Comparison of ENCODE assay signal across 8 mouse cellular contexts in the genomic region with DNA sequence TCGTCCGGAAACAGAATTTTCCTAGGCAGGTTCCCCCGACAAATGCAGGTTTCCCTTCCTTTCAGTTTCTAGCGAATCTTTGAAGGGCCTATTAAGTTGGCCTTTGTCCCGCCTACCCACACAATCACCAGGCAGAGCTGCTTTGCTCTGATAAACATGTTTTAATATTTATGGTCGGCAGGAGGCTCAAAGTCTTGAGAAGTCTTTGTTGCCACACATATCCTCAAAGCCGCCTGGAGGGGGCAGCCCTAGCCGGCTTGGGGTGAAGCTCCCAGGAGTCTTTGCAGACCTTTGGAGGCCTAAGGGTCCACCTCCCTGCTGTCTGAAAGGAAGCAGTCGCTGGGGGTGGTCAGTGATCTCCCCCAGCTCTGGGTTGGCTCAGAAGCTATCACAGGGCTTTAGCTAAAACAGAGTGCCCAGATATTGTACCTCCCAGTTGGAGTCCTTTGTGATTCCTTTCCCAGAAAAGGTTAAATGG. TPM values are rescaled to one million over a fixed set of nuclear protein-coding genes. Genes with fewer than 3 reads are reported as not detected.
DNase-seq lines count a peak whose midpoint lies in the region; ATAC-seq lines count a peak whose summit lies in the region.

No protein-coding gene starts in this region.

- peaks cover 26% of the 10 kb centered on the region for H3K4me1 ChIP-seq in hindbrain, embryonic 15.5 days (replicated peaks)
- peaks cover 80% of the 10 kb centered on the region for H3K4me1 ChIP-seq in megakaryocyte, embryonic 14.5 days

- WGBS in hindbrain, embryonic 15.5 days, result 0% methylated on average over 9 of the region's 9 CpGs

- H3K27me3 ChIP-seq in hindbrain, embryonic 15.5 days, result no peaks in the 10 kb centered on the region
- no peaks in the 10 kb centered on the region for H3K27me3 ChIP-seq in megakaryocyte, embryonic 14.5 days (replicated peaks)

- intact Hi-C loops in left cerebral cortex, postnatal 10 days (cut with DNase I), result loop anchor here (5.0 to 10.0 kb wide), 2 partner anchors 119 to 286 kb away; a partner anchor contains a TSS

- H3K27ac ChIP-seq in hindbrain, embryonic 15.5 days (replicated peaks), result peak overlapping the region; percentile 85

- H3K9ac ChIP-seq in hindbrain, embryonic 15.5 days, result peak overlapping the region; percentile 81

- H3K9me3 ChIP-seq in hindbrain, embryonic 15.5 days, result no peaks in the 10 kb centered on the region
- H3K9me3 ChIP-seq in megakaryocyte, embryonic 14.5 days, result no peaks in the 10 kb centered on the region

- H3K4me2 ChIP-seq in hindbrain, embryonic 15.5 days, result peak overlapping the region; percentile 71

- peak overlapping the region; percentile 75 for H3K4me3 ChIP-seq in hindbrain, embryonic 15.5 days
- H3K4me3 ChIP-seq in megakaryocyte, embryonic 14.5 days (replicated peaks), result peak overlapping the region; percentile 96

- ATAC-seq in hindbrain, embryonic 15.5 days (ENCODE audit: low FRiP score, low read depth), result peak; percentile 23

- H3K36me3 ChIP-seq in hindbrain, embryonic 15.5 days, result peaks cover 18% of the 10 kb centered on the region
- H3K36me3 ChIP-seq in megakaryocyte, embryonic 14.5 days (replicated peaks; ENCODE audit: low read length), result peaks cover 35% of the 10 kb centered on the region

- DNase-seq in T-cell, adult 2 months (ENCODE audit: low spot score), result peak; percentile 87
- DNase-seq in cerebellum, adult 9-11 months, result peak; percentile 71
- DNase-seq in frontal cortex, postnatal 10 days (ENCODE audit: low spot score in 2 of 2), result peak; percentile 62 to 70
- peak; percentile 56 to 91 for DNase-seq in left cerebral cortex, postnatal 10 days (ENCODE audit: extremely low spot score in 1 of 2, low spot score in 2 of 2)
- DNase-seq in right cerebral cortex, postnatal 14 days, result peak; percentile 62
- DNase-seq in yolk sac, embryonic 10.5 days (ENCODE audit: low spot score), result peak; percentile 81

RNA-seq across cellular contexts. Expression of a gene that starts 0.6 kb away (rescaled TPM):
- 193 and 203 TPM in 2 replicates for polyA plus RNA-seq in hindbrain, embryonic 15.5 days (2015; fragmentation: Nextera tagmentation; extraction: Ambion mirVana)
- total RNA-seq in left cerebral cortex, postnatal 10 days (2021), result 10 to 100 TPM; 70.0 to 79.6 TPM
- polyA plus RNA-seq in megakaryocyte, embryonic 14.5 days (2012; ENCODE audit: insufficient read depth, low replicate concordance), result 396 and 555 TPM in 2 replicates

RNA-seq across cellular contexts. Expression of a gene that starts 13.8 kb away (rescaled TPM):
- polyA plus RNA-seq in hindbrain, embryonic 15.5 days (2015; fragmentation: Nextera tagmentation; extraction: Ambion mirVana), result 1.1 and 1.2 TPM in 2 replicates
- not detected for total RNA-seq in left cerebral cortex, postnatal 10 days (2021)
- not detected in 2 replicates for polyA plus RNA-seq in megakaryocyte, embryonic 14.5 days (2012; ENCODE audit: insufficient read depth, low replicate concordance)

RNA-seq across cellular contexts. Expression of a gene that starts 17.5 kb away (rescaled TPM):
- 42.5 and 49.6 TPM in 2 replicates for polyA plus RNA-seq in hindbrain, embryonic 15.5 days (2015; fragmentation: Nextera tagmentation; extraction: Ambion mirVana)
- 10 to 100 TPM; 33.0 to 34.3 TPM for total RNA-seq in left cerebral cortex, postnatal 10 days (2021)
- 21.8 and 24.0 TPM in 2 replicates for polyA plus RNA-seq in megakaryocyte, embryonic 14.5 days (2012; ENCODE audit: insufficient read depth, low replicate concordance)

RNA-seq across cellular contexts. Expression of a gene that starts 30.2 kb away (rescaled TPM):
- polyA plus RNA-seq in hindbrain, embryonic 15.5 days (2015; fragmentation: Nextera tagmentation; extraction: Ambion mirVana), result not detected in 2 replicates
- total RNA-seq in left cerebral cortex, postnatal 10 days (2021), result not detected
- not detected in 2 replicates for polyA plus RNA-seq in megakaryocyte, embryonic 14.5 days (2012; ENCODE audit: insufficient read depth, low replicate concordance)

RNA-seq across cellular contexts. Expression of a gene that starts 30.3 kb away (rescaled TPM):
- polyA plus RNA-seq in hindbrain, embryonic 15.5 days (2015; fragmentation: Nextera tagmentation; extraction: Ambion mirVana), result 106 and 111 TPM in 2 replicates
- 100 to 1,000 TPM; 106 to 107 TPM for total RNA-seq in left cerebral cortex, postnatal 10 days (2021)
- polyA plus RNA-seq in megakaryocyte, embryonic 14.5 days (2012; ENCODE audit: insufficient read depth, low replicate concordance), result 6.8 and 8.4 TPM in 2 replicates

Comparison
In these comparisons a context has a peak if more than half of its experiments do, and no peak if none do; other contexts are left out.
1. Peak in every context shown above with its lines: DNase-seq, ATAC-seq, H3K4me3 ChIP-seq and H3K27ac ChIP-seq.